Mouse (Mus musculus) kidney, embryonic 15.5 days (tissue): ENCODE results near the gene Rbpms2. TPM values are rescaled to one million over a fixed set of nuclear protein-coding genes. Genes with fewer than 3 reads are reported as not detected.
A peak's percentile ranks its signal among the peaks of the same experiment; 100 is the strongest.

Experiments
- ATAC-seq: fragments of 200-750 bp; cut with Nextera tagmentation; replicated peaks from 2 replicates; pipeline ENCODE4 v1.8.0; 2017; ENCODE audit warnings: moderate TSS enrichment; ENCODE audit not compliant: low FRiP score
- H3K27ac ChIP-seq: fragments of 300-500 bp; sonication (generic); 2 replicates; pipeline ENCODE4 v1.5.1; 2015; ENCODE audit warnings: mild to moderate bottlenecking, inconsistent platforms
- H3K27me3 ChIP-seq: fragments of 300-500 bp; sonication (generic); 2 replicates; pipeline ENCODE4 v1.6.1; 2015; ENCODE audit warnings: inconsistent platforms
- H3K36me3 ChIP-seq: fragments of 300-500 bp; sonication (generic); 2 replicates; pipeline ENCODE4 v1.6.1; 2015; ENCODE audit warnings: inconsistent platforms
- H3K4me1 ChIP-seq: fragments of 300-500 bp; sonication (generic); 2 replicates; pipeline ENCODE4 v1.6.1; 2015; ENCODE audit warnings: inconsistent platforms
- H3K4me2 ChIP-seq: fragments of 300-500 bp; sonication (generic); 2 replicates; pipeline ENCODE4 v1.6.1; 2015; ENCODE audit warnings: moderate library complexity, mild to moderate bottlenecking, inconsistent platforms
- H3K4me3 ChIP-seq: fragments of 300-500 bp; sonication (generic); replicated peaks from 2 replicates; pipeline ENCODE4 v1.5.1; 2015; ENCODE audit warnings: mild to moderate bottlenecking, inconsistent platforms
- H3K9ac ChIP-seq: fragments of 300-500 bp; sonication (generic); 2 replicates; pipeline ENCODE4 v1.6.1; 2015; ENCODE audit warnings: mild to moderate bottlenecking, inconsistent platforms
- H3K9me3 ChIP-seq: fragments of 300-500 bp; sonication (generic); replicated peaks from 2 replicates; pipeline ENCODE4 v1.6.1; 2016; ENCODE audit warnings: inconsistent platforms
- WGBS: fragments of 180-500 bp; shearing (Covaris S2); methylation state at CpG from one replicate; pipeline ENCODE4 v1.1.7; 2015; ENCODE audit warnings: mixed read lengths; 5-methylcytosine and 5-hydroxymethylcytosine counted together
- polyA plus RNA-seq: library from polyadenylated mRNA; unstranded; fragments of >200 nt; fragmentation: Nextera tagmentation; extraction: Ambion mirVana; gene quantifications from 2 replicates; pipeline ENCODE4 v1.2.1, GENCODE M21; 2015

Gene Rbpms2
- polyA plus RNA-seq, 1 experiment from 2014 or later, result 30.3 TPM

DNA sequence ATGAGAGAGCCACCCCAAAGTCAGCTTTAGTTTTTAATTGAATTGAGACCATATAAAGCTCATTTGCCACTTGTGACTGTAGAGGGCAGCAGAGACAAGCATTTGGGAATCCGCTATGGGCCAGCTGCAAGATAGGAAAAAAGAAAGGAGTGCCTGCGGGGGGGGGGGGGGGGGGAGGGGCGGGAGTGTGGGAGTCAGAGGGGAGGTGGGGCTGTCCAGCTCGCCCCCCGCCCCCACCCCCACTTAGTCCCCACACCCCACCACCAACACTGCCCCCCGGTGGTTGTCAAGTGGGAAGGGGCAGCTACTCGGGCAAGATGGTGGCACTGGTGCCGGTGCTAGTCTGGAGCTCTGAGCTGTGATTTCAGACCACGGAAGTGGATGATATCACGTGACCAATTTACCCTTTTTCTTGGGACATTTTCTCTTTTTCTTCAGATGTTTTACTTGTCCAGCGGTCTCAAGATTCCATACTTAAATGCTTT lies 30.6 kb upstream of the Rbpms2 start:
- ATAC-seq, result no peak
- WGBS, result 55% methylated on average over 8 of the region's 11 CpGs

DNA sequence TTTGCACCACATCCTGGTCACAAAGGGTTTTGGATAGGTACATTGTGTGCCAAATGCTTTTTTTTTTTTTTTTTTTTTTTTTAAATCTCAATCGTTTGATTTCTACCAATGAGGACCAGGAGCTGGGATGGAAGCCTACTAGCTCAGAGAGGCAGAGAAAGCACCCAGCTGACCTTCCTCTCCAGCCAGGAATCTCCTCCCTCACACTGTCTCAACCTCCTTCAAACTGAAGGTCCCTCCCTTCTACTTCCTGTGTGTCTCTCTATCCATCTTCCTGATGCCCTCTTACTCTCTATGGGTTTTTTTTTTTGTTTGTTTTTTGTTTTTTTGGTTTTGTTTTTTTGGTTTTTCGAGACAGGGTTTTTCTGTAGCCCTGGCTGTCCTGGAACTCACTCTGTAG lies 28.5 kb upstream of the Rbpms2 start:
- no peak for ATAC-seq
- no peaks in the 10 kb centered on the region for H3K27me3 ChIP-seq
- H3K4me2 ChIP-seq, result no peak overlapping the region
- no peaks in the 10 kb centered on the region for H3K36me3 ChIP-seq
- H3K4me3 ChIP-seq, result no peak overlapping the region
- no peak overlapping the region for H3K9ac ChIP-seq
- no peak overlapping the region for H3K27ac ChIP-seq
- H3K9me3 ChIP-seq, result no peaks in the 10 kb centered on the region
- peaks cover 4% of the 10 kb centered on the region for H3K4me1 ChIP-seq
- WGBS, result 66% methylated on average over 2 of the region's 2 CpGs

More for the DNA sequence above, 30.6 kb upstream of the Rbpms2 start:
- Histone ChIP-seq H3K27ac (no peak overlapping the region), H3K27me3 (no peaks in the 10 kb centered on the region), H3K4me2 (peak overlapping the region; percentile 42), H3K4me3 (peak overlapping the region; percentile 17; the same call in 1 of the 2 replicates), H3K4me1 (no peaks in the 10 kb centered on the region), H3K9me3 (no peaks in the 10 kb centered on the region), H3K9ac (no peak overlapping the region), H3K36me3 (peaks cover 19% of the 10 kb centered on the region)

DNA sequence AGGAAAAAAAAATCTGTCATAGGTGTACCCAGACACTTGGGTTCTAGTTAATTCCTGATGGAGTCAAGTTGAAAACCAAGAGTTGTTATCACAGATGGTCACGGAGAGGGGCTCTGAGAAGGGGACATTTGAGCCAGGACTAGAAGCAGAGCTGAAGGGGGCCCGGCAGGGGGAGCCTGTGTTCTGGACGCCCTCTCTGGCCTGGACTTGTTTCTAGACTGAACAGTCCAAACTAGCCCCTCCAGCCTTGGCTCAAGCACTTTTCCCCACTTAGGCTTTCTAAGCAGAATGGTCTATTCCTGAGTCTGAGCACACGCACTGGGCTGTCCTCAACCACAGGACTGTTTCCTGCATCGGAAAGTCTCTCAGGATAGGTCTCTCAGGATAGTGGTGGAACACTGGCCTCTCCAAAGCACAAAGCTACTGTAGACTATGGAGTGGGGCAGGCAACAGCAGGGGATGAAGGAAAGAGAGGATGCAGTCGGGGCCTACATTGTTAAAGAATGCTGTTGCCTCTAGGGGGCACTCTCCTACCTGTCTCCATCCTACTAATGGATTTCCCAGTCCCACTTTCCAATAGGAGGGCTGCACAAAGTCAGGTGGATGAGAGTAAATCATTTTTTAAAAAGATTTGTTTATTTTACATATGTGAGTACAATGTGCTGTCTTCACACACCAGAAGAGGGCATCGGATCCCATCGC lies 25.9 kb upstream of the Rbpms2 start:
- Histone ChIP-seq H3K4me2 (no peak overlapping the region), H3K4me1 (peaks cover 10% of the 10 kb centered on the region), H3K27me3 (no peaks in the 10 kb centered on the region), H3K27ac (no peak overlapping the region), H3K4me3 (no peak overlapping the region), H3K9me3 (no peaks in the 10 kb centered on the region), H3K36me3 (no peaks in the 10 kb centered on the region), H3K9ac (no peak overlapping the region)
- no peak for ATAC-seq
- 50% methylated on average over 8 of the region's 8 CpGs for WGBS

DNA sequence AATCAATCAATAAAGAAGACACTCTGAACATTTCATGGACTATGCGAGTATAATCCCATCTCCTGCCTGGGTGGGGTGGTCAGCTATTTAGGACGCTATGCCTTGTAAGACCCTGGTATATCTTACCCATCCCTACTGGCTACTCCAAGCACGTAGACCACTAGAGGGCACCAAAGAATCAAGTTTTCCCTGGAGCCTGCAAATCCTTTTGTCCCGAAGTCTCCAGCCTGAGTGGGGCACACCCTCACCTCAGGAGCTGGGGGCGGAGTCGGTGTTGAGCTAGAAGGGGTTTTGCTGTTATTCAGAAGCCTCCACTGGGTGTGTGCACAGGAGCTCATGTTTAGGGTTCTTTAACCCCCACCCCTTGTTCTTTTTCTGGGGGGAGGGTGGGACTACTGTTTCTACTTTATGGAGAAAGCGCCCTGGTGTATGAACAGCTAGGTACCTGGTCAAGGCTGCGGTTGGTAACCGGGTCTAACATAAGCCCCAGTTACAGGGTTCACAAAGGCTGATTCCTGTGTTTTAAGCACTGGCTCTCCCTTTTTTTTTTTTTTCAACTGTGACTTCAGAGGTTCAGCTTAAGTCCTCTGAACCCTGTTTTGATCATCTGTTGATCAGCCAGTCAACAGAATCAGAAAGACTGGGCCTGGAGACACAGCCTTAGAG lies 23.8 kb upstream of the Rbpms2 start:
- Histone ChIP-seq H3K36me3 (no peaks in the 10 kb centered on the region), H3K9ac (peak overlapping the region; percentile 35; the same call in 1 of the 2 replicates), H3K4me3 (0 out of 2 replicates have a peak overlapping the region, but pooled peaks have one; percentile 16), H3K4me1 (peaks cover 10% of the 10 kb centered on the region), H3K9me3 (no peaks in the 10 kb centered on the region), H3K27ac (no peak overlapping the region), H3K4me2 (peak overlapping the region; percentile 53), H3K27me3 (no peaks in the 10 kb centered on the region)
- peak; percentile 73 for ATAC-seq
- 5% methylated on average over 9 of the region's 9 CpGs for WGBS

DNA sequence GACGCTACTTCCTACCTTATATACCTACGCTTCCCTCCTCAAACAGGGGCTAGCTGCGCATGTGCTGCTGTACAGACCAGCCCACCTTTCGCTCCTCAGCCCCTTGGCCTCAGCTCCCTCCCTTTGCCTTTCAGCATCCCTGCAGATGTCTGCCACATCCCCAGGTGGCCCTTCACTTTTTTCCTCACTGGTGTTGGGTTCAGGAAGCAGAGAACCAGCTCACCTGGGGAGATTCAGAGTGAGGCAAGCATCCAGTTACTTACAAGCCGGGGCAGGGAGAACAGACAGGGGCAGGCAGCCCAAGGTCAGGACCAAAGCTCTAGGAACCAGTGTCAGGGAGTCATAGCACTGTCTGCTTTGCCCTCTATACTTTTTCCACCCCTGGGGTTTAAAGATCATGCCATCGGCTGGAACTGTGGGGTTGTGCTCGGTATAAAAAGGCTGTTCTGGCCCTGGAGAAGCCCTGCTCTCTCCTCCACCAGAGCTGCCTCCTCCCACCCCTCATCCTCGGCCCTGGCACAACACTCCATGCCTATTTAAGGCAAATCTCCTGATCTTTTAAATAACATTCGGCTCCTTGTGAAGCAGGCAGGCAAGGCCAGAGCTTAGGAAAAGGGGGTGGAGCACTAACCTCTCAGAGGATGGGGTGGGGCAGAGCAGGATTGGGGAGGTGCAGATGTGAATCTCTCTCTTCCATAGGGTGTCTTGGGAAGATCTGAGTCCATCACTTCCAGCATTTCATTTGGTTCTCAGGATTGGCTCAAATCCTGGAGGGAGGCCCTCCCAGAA lies 22.9 kb upstream of the Rbpms2 start:
- peaks cover 10% of the 10 kb centered on the region for H3K4me1 ChIP-seq
- no peak overlapping the region for H3K4me2 ChIP-seq
- H3K9ac ChIP-seq, result no peak overlapping the region
- no peak overlapping the region for H3K27ac ChIP-seq
- H3K4me3 ChIP-seq, result no peak overlapping the region
- H3K36me3 ChIP-seq, result no peaks in the 10 kb centered on the region
- 51% methylated on average over 9 of the region's 9 CpGs for WGBS
- H3K9me3 ChIP-seq, result no peaks in the 10 kb centered on the region
- no peaks in the 10 kb centered on the region for H3K27me3 ChIP-seq
- peak; percentile 22; the same call in 1 of the 2 replicates for ATAC-seq

DNA sequence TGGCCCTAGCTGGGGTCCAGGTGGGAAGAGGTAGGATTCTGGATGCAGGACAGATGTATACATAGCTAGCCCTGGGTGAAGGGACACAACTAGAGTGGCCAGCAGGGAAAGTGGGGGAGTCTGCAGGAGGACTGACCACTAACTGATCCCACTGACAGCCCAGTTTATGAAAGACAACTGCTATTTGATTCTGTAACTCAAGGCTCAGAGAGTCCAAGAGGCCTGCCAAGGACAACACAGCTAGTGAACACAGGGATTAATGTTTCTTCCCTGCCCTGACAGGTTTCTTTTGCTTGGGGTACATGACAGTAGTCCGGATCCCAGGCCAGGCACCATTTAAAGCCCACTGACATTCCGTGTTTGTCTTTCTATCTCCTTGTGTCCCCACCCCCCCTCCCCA lies 22.3 kb upstream of the Rbpms2 start:
- Histone ChIP-seq H3K4me2 (no peak overlapping the region), H3K4me3 (no peak overlapping the region), H3K9ac (no peak overlapping the region), H3K36me3 (no peaks in the 10 kb centered on the region), H3K9me3 (no peaks in the 10 kb centered on the region), H3K4me1 (peaks cover 10% of the 10 kb centered on the region), H3K27me3 (no peaks in the 10 kb centered on the region), H3K27ac (no peak overlapping the region)
- 0 out of 2 replicates have a peak, but pooled peaks have one; percentile 6 for ATAC-seq
- WGBS, result 36% methylated on average over 2 of the region's 2 CpGs

DNA sequence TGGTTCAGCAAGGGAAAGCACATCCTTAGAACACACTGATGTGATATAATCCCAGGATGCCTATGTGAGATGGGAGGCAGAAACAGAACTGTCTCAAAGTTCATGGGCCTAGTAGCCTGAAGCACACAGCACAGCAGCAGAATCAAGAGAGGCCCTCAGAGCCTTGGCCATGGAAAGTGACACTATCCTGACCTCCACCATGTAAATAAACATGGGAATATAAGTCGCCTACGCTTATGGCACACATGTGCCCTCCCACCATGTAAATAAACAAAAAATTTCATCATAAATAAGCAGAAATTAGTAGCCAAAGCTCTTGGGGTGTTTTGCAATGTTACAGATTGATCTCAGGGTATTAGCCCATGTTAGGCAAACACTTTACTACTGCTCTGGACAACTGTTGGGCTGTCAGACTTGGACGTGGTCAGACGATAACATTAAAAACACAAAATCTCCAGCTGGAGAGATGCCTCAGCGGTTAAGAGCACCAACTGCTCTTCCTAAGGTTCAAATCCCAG lies 17.4 kb upstream of the Rbpms2 start:
- Histone ChIP-seq H3K9me3 (no peaks in the 10 kb centered on the region), H3K9ac (no peak overlapping the region), H3K4me3 (no peak overlapping the region), H3K27ac (no peak overlapping the region), H3K4me1 (no peaks in the 10 kb centered on the region), H3K27me3 (no peaks in the 10 kb centered on the region), H3K36me3 (no peaks in the 10 kb centered on the region), H3K4me2 (no peak overlapping the region)
- 76% methylated on average over 5 of the region's 5 CpGs for WGBS
- no peak for ATAC-seq

DNA sequence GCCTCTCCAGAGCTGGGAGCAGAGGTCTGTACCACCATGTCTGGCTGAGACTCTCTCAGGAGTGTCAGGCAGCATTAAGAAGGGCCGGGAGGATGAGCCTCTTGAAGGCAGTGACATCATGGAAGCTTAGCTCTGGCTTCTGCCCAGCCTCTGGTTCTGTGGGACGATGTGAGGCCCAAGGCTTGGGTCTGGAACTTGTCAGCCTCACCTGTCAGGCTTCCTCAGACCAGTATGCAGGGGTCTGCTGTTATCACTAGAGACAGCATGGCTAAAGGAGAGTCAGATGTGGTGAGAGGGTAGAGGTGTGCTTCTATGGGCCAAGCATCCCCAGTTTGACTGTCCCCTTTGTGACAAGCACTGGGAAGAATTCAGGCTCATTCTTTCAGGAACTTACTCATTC lies 16.4 kb upstream of the Rbpms2 start:
- Histone ChIP-seq H3K36me3 (no peaks in the 10 kb centered on the region), H3K4me3 (no peak overlapping the region), H3K9ac (no peak overlapping the region), H3K4me1 (no peaks in the 10 kb centered on the region), H3K27me3 (no peaks in the 10 kb centered on the region), H3K4me2 (no peak overlapping the region), H3K27ac (no peak overlapping the region), H3K9me3 (no peaks in the 10 kb centered on the region)
- 61% methylated on average over 2 of the region's 2 CpGs for WGBS
- ATAC-seq, result no peak

DNA sequence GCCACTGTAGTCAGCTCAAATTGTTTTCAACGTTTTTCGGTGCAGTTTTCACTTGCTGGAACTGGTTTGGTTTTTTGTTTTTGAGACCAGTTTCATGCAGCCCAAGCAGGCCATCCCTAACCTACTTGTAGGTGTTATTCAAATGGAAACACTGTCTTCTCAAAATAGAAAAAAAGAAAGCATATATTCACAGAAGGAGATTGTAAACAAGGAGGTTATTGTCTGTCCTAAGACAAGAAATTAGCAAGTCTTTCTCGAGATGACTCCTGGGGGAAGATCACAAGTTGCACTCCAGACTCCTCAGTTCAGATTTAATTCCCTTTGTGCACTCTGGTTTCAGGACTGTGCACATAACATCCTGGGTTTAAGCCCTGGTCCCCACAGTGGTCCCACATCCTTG lies 10.1 kb upstream of the Rbpms2 start:
- no peak overlapping the region for H3K4me2 ChIP-seq

DNA sequence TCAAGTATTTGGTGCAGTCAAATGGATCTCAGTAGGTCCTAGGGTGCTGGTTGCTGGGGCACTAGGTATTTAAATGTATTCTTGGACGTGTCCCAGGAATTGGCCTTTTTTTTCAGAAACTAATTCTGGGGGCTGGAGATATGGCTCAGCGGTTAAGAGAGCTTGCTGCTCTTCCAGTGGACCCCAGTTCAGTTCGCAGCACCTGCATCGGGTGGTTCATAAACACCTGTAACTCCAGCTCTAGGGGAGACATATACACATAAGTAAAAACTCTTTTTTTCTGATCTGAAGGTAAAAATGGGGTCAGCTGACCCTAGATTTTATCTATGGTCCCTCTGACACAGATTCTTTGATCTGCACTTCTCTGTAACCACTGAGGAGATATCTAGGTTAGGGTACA lies 8.3 kb upstream of the Rbpms2 start:
- no peak overlapping the region for H3K4me3 ChIP-seq
- ATAC-seq, result no peak
- no peaks in the 10 kb centered on the region for H3K27me3 ChIP-seq
- no peak overlapping the region for H3K9ac ChIP-seq
- no peaks in the 10 kb centered on the region for H3K4me1 ChIP-seq
- 87% methylated on average over 4 of the region's 4 CpGs for WGBS
- no peak overlapping the region for H3K27ac ChIP-seq
- no peaks in the 10 kb centered on the region for H3K9me3 ChIP-seq
- no peaks in the 10 kb centered on the region for H3K36me3 ChIP-seq
- H3K4me2 ChIP-seq, result no peak overlapping the region

More for the DNA sequence above, 10.1 kb upstream of the Rbpms2 start:
- ATAC-seq, result no peak
- H3K9ac ChIP-seq, result no peak overlapping the region
- WGBS, result 63% methylated on average over 3 of the region's 3 CpGs
- H3K36me3 ChIP-seq, result no peaks in the 10 kb centered on the region
- H3K27me3 ChIP-seq, result no peaks in the 10 kb centered on the region
- H3K4me3 ChIP-seq, result no peak overlapping the region
- no peaks in the 10 kb centered on the region for H3K9me3 ChIP-seq
- H3K4me1 ChIP-seq, result no peaks in the 10 kb centered on the region
- no peak overlapping the region for H3K27ac ChIP-seq

DNA sequence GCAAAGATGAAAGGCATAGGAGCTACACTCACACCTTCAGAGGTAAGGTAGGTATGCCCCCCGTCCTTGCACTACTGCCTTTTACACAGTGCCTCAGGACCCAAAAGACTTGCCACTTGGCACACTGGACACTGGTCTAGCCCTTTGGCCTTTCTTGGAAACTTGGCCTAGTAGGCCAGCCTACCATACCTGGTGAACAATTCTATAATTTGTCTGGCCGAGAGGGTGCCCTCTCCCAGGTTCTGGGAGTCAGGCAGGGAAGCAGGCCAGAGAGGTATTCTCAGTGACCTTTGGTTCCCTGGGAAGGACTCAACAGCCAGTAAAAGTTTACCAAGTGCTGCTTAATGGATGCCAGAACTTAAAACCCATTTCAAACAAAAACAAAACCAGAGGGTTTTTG lies 7.8 kb upstream of the Rbpms2 start:
- Histone ChIP-seq H3K4me2 (no peak overlapping the region), H3K4me1 (no peaks in the 10 kb centered on the region), H3K27me3 (no peaks in the 10 kb centered on the region), H3K36me3 (no peaks in the 10 kb centered on the region), H3K9ac (no peak overlapping the region), H3K4me3 (no peak overlapping the region), H3K9me3 (no peaks in the 10 kb centered on the region), H3K27ac (no peak overlapping the region)
- 72% methylated on average over 2 of the region's 2 CpGs for WGBS
- no peak for ATAC-seq

DNA sequence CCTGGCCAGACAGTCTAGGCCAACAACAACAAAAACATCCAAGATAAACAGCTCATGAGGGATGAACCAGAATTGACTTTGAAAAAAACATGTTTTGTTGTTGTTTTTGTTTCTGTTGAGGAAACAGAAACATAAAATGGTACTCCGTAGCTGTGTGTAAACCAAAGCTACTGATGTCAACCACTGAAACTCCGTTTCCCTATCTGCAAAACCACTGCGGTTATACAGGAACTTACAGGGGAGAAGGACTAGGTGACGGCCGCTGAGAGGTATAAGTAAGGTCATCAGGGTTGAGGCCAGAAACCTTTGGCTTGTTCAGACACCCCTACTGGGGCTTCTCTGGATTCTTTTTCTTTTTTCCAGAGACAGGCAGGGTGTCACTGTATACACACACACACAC lies 6.6 kb upstream of the Rbpms2 start:
- Histone ChIP-seq H3K27me3 (peaks cover 8% of the 10 kb centered on the region), H3K4me1 (no peaks in the 10 kb centered on the region), H3K4me2 (no peak overlapping the region), H3K36me3 (no peaks in the 10 kb centered on the region), H3K27ac (no peak overlapping the region), H3K9me3 (no peaks in the 10 kb centered on the region), H3K9ac (no peak overlapping the region), H3K4me3 (no peak overlapping the region)
- whole genome bisulfite sequencing, result 80% methylated on average over 5 of the region's 5 CpGs
- no peak for ATAC-seq
